Mouse (Mus musculus) hindbrain, embryonic 15.5 days (tissue): ENCODE results near the gene Vipr2. TPM values are rescaled to one million over a fixed set of nuclear protein-coding genes. Genes with fewer than 3 reads are reported as not detected.

Experiments used
- ATAC-seq: fragments of 200-750 bp; cut with Nextera tagmentation; 2 replicates; pipeline ENCODE4 v1.8.0; 2017; ENCODE audit warnings: low read depth, moderate number of reproducible peaks, moderate TSS enrichment; ENCODE audit not compliant: low FRiP score
- H3K27ac ChIP-seq: fragments of 300-500 bp; sonication (generic); replicated peaks from 2 replicates; pipeline ENCODE4 v1.5.1; 2015; ENCODE audit warnings: mild to moderate bottlenecking, inconsistent platforms
- H3K27me3 ChIP-seq: fragments of 300-500 bp; sonication (generic); 2 replicates; pipeline ENCODE4 v1.6.1; 2015; ENCODE audit warnings: control low read depth, inconsistent platforms
- H3K36me3 ChIP-seq: fragments of 300-500 bp; sonication (generic); 2 replicates; pipeline ENCODE4 v1.6.1; 2015; ENCODE audit warnings: control low read depth, inconsistent platforms
- H3K4me1 ChIP-seq: fragments of 300-500 bp; sonication (generic); replicated peaks from 2 replicates; pipeline ENCODE4 v1.6.1; 2015; ENCODE audit warnings: control low read depth, inconsistent platforms
- H3K4me2 ChIP-seq: fragments of 300-500 bp; sonication (generic); 2 replicates; pipeline ENCODE4 v1.6.1; 2015; ENCODE audit warnings: moderate library complexity, mild to moderate bottlenecking, inconsistent platforms
- H3K4me3 ChIP-seq: fragments of 300-500 bp; sonication (generic); 2 replicates; pipeline ENCODE4 v1.5.1; 2015; ENCODE audit warnings: mild to moderate bottlenecking, inconsistent platforms
- H3K9ac ChIP-seq: fragments of 300-500 bp; sonication (generic); 2 replicates; pipeline ENCODE4 v1.6.1; 2015; ENCODE audit warnings: inconsistent platforms
- H3K9me3 ChIP-seq: fragments of 300-500 bp; sonication (generic); 2 replicates; pipeline ENCODE4 v1.6.1; 2016; ENCODE audit warnings: control low read depth, inconsistent platforms
- WGBS: fragments of 180-500 bp; shearing (Covaris S2); methylation state at CpG from one replicate; pipeline ENCODE4 v1.1.7; 2015; 5-methylcytosine and 5-hydroxymethylcytosine counted together
- polyA plus RNA-seq: library from polyadenylated mRNA; unstranded; fragments of >200 nt; fragmentation: Nextera tagmentation; extraction: Ambion mirVana; gene quantifications from 2 replicates; pipeline ENCODE4 v1.2.1, GENCODE M21; 2015

Gene Vipr2
- polyA plus RNA-seq, 1 experiment from 2014 or later = 0.91 TPM

DNA sequence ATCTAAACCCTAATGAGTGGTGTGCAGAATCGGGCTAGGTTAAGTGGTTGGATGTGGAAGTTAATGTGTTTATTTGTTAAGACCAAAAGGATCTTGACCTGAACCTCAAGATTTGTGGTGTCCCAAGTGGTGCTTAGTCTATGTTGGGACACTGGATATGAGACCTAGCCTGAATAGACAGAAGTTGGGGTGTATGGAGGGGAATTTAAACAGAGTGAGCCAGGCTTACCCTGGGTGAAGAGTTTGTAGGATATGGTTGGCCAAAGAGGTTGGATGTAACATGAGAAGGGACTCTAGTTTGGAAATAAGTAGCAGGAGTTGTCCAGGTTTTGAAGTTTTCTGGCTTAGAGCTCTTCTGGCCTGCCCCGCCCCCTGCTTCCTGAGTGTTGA, 15.3 kb upstream of the Vipr2 start:
- Histone ChIP-seq H3K9ac (no peak overlapping the region), H3K4me2 (no peak overlapping the region), H3K36me3 (peaks cover 45% of the 10 kb centered on the region), H3K27me3 (no peaks in the 10 kb centered on the region), H3K27ac (no peak overlapping the region), H3K4me1 (no peaks in the 10 kb centered on the region), H3K9me3 (peaks cover 40% of the 10 kb centered on the region), H3K4me3 (no peak overlapping the region)
- WGBS = 98% methylated on average over 2 of the region's 2 CpGs
- peak; percentile 52; the same call in 1 of the 2 replicates for ATAC-seq

DNA sequence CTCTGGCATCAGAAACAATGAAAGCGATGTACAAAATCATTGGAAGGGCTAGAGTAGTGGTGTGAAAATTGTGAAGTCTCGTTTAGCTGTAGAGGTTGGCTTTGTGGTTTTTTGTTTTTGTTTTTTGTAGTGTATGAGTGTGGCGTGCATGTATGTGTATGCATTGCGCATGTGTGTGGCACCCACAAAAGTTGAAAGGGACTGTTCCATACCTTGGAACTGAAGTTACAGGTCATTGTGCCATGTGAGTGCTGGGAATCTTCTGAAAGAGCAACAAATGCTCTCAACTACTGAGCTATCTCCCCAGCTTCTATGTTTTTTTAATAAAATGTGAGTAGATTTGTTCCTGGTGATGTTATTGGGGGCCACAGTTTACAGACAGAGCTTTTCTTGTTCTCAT, 14.5 kb upstream of the Vipr2 start:
- Histone ChIP-seq H3K36me3 (peaks cover 39% of the 10 kb centered on the region), H3K4me2 (no peak overlapping the region), H3K27ac (no peak overlapping the region), H3K9ac (no peak overlapping the region), H3K27me3 (no peaks in the 10 kb centered on the region), H3K4me1 (no peaks in the 10 kb centered on the region), H3K9me3 (peaks cover 40% of the 10 kb centered on the region), H3K4me3 (no peak overlapping the region)
- 99% methylated on average over 4 of the region's 4 CpGs for WGBS
- ATAC-seq = no peak

DNA sequence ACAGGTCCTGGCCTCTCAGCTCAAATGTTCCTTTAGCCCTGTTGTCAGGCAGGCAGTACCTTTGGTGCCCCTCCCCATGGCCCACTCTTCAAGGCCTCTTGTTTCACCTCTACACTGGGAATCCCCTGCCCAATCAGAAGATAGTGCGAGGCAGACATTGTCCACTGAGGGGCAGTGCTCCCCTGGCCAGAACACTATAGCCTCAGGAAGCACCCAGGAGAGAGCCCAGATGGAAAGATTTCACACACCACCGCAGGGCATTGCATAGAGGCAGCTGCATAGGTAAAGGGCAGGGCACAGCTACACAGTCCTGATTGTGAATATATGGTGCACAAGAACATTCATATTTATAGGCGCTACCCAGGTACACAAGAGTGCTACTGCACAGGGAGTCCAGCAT, 6.5 kb upstream of the Vipr2 start:
- H3K9ac ChIP-seq = no peak overlapping the region
- H3K4me2 ChIP-seq = no peak overlapping the region
- H3K27ac ChIP-seq = no peak overlapping the region
- H3K4me1 ChIP-seq = no peaks in the 10 kb centered on the region
- no peak overlapping the region for H3K4me3 ChIP-seq
- no peaks in the 10 kb centered on the region for H3K36me3 ChIP-seq
- H3K9me3 ChIP-seq = no peaks in the 10 kb centered on the region
- peaks cover 4% of the 10 kb centered on the region; the same call in 1 of the 2 replicates for H3K27me3 ChIP-seq
- peak; percentile 81 for ATAC-seq
- 19% methylated on average over 3 of the region's 3 CpGs for WGBS

DNA sequence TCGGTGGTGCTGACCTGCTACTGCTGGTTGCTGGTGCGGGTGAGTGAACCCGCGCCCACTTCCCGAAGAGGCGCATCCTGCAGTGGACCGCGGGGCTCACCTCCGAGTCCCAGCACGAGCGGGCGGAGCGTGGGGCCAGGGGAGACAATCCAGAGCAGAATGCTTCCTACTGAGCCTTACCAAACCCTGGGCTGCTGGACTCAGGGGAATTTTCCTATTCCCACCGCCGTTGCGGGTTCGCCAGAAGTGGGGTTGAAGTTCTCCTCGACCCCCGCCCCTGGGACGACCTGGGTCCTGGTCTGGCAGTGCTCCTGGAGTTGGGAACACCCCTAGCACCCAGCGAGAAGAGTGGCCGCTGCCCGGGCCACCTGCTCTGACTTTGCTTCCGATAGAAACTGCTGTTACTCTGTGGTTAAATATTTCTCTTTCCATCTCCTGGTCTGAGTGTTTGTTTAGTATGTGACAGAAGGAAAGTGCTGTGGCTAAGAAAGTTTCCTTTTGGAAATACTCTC, 385 bp downstream of the Vipr2 start:
- H3K4me1 ChIP-seq = peaks cover 9% of the 10 kb centered on the region
- no peak overlapping the region for H3K27ac ChIP-seq
- H3K9me3 ChIP-seq = no peaks in the 10 kb centered on the region
- no peak for ATAC-seq
- peaks cover 19% of the 10 kb centered on the region; the same call in 1 of the 2 replicates for H3K27me3 ChIP-seq
- H3K4me2 ChIP-seq = peak overlapping the region; percentile 95
- no peaks in the 10 kb centered on the region for H3K36me3 ChIP-seq
- peak overlapping the region; percentile 61 for H3K9ac ChIP-seq
- H3K4me3 ChIP-seq = peak overlapping the region; percentile 61
- WGBS = 1% methylated on average over 24 of the region's 24 CpGs

DNA sequence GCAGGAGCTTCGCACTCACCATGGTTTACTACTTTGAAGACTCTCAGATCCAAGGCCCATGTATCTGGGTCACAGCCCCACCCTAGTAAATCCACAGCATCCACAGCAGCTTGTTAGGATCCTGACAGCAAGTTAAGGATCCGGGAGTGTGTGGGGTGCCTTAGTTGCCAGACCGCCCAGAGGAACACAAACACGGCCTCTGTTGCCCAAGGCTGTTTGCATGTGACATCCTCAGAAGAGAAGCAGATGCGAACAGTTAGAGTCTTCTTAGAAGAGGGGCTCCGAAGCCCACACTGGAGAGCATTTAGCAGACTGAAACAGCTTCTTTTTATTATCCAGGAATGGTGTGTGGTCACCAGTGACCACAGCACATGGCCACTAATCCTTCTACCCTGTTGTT, 5.6 kb downstream of the Vipr2 start:
- Histone ChIP-seq H3K9me3 (no peaks in the 10 kb centered on the region), H3K4me1 (no peaks in the 10 kb centered on the region), H3K9ac (no peak overlapping the region), H3K36me3 (no peaks in the 10 kb centered on the region), H3K4me2 (no peak overlapping the region), H3K4me3 (no peak overlapping the region), H3K27ac (no peak overlapping the region), H3K27me3 (peaks cover 5% of the 10 kb centered on the region; the same call in 1 of the 2 replicates)
- 88% methylated on average over 6 of the region's 6 CpGs for WGBS
- ATAC-seq = no peak

DNA sequence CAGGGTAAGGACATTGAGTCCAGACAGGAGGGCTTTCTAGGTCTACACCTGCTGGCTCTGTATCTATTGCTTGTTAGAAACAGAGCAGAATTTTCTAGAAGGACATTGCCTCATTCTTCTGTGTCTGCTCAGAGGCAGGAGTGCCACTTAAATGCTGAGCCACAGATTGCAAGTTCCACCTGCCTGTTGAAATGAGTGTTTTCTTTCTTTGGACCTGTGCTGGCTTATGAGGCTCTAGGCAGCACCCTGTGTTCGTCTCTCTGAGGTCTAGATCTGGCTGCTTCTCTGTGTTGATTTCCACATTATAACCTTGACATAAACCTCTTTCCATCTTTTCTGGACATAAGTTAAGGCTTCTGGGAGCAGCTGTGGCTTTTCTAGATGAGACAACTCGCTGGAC, 6.8 kb downstream of the Vipr2 start:
- H3K4me2 ChIP-seq = no peak overlapping the region
- H3K27ac ChIP-seq = no peak overlapping the region
- no peak for ATAC-seq
- no peaks in the 10 kb centered on the region for H3K27me3 ChIP-seq
- no peaks in the 10 kb centered on the region for H3K36me3 ChIP-seq
- H3K4me1 ChIP-seq = no peaks in the 10 kb centered on the region
- no peak overlapping the region for H3K4me3 ChIP-seq
- no peak overlapping the region for H3K9ac ChIP-seq
- WGBS = 81% methylated on average over 2 of the region's 2 CpGs
- H3K9me3 ChIP-seq = no peaks in the 10 kb centered on the region

DNA sequence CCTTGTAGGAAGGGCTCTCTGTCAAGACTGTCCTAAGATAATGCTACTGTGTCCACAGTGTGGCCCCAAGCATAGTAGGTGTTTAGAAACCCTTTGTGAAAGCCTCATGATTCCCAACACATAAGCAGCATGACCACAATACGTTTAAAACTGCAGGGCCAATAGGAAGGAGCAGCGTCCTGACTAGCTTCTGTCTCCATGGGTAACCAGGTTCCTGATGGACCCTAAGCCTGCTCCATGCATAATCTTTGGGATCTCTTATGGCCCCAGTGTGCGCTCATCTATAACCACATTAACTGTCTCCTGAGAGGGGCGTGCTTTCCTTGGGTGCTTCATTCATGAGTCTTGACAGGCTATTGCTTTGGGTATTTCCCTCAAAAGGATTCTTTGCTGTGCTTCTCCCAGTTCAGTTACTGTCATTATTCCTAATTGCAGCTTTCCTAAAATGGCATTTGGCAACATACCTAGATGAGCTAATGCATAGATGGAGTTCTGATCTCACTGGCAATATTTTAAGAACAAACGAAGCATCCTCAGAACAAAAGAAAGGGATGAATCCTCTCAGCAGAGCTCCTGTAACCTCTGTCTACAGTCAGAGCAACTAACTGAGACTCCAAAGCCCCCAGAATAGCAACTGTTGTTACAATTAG, 9.6 kb downstream of the Vipr2 start:
- no peak for ATAC-seq
- Histone ChIP-seq H3K4me3 (no peak overlapping the region), H3K9ac (no peak overlapping the region), H3K27me3 (no peaks in the 10 kb centered on the region), H3K27ac (no peak overlapping the region), H3K4me2 (no peak overlapping the region), H3K36me3 (no peaks in the 10 kb centered on the region), H3K4me1 (no peaks in the 10 kb centered on the region), H3K9me3 (no peaks in the 10 kb centered on the region)
- 88% methylated on average over 5 of the region's 5 CpGs for WGBS

DNA sequence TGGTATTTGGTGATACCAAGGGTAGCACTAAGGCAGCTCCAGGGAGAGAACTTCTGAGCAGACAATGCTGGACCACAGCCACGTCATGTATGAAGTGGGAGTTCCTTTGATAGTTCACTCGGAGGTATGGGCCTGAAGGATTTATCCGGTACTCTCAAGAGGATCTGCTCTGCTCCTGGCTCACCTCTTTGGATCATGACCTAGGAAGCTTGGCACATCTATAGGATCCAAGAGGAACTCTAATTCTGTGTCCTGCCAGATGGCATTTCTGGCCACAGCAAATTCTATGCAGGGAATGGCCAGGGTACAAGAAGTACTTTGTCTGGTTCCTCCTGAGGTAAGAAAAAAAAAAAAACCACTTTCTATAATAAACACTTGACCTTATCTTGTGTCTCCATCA, 12.3 kb downstream of the Vipr2 start:
- Histone ChIP-seq H3K4me1 (no peaks in the 10 kb centered on the region), H3K9ac (no peak overlapping the region), H3K4me3 (no peak overlapping the region), H3K27me3 (no peaks in the 10 kb centered on the region), H3K27ac (no peak overlapping the region), H3K4me2 (no peak overlapping the region), H3K36me3 (no peaks in the 10 kb centered on the region), H3K9me3 (no peaks in the 10 kb centered on the region)
- WGBS = 83% methylated on average over 3 of the region's 3 CpGs
- ATAC-seq = no peak

DNA sequence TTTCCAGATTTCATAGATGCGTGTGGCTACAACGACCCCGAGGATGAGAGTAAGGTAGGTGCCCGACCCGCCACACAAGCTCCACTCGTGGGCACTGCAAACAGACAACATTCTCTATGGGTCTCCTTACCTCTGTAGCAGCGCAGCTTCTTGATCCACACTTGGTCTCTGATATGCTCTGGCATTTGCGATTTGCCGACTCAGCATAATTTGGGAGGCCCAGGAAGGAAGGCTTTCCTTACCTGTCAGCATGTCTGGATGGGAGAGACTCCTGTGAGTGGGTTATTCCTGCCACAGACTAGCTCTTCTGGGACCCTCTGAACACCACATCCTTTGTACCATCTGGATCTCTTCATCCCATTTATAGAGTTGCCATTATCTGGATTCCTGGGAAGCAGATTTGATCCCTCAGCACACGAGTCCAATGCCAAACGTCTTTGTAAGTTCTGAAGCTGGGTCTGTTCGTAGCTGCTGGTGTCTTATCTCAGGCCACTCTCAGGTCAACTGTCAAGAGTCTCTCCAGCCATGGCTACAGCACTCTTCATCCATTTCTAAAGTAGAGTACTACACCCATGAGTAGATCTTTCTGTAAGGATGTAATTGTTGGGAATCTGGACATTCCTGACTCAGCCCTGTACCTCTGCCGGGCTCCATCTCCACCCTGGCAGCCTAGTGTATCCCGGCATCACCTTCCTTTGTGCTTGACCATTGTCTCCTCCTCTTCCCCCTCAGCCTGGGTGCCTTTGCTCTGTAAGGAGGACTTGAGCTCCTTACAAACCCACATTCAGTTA, 17.4 kb downstream of the Vipr2 start:
- Histone ChIP-seq H3K27me3 (no peaks in the 10 kb centered on the region), H3K27ac (no peak overlapping the region), H3K4me3 (no peak overlapping the region), H3K4me1 (no peaks in the 10 kb centered on the region), H3K9me3 (no peaks in the 10 kb centered on the region), H3K36me3 (no peaks in the 10 kb centered on the region), H3K4me2 (no peak overlapping the region), H3K9ac (no peak overlapping the region)
- 93% methylated on average over 14 of the region's 14 CpGs for WGBS
- no peak for ATAC-seq

DNA sequence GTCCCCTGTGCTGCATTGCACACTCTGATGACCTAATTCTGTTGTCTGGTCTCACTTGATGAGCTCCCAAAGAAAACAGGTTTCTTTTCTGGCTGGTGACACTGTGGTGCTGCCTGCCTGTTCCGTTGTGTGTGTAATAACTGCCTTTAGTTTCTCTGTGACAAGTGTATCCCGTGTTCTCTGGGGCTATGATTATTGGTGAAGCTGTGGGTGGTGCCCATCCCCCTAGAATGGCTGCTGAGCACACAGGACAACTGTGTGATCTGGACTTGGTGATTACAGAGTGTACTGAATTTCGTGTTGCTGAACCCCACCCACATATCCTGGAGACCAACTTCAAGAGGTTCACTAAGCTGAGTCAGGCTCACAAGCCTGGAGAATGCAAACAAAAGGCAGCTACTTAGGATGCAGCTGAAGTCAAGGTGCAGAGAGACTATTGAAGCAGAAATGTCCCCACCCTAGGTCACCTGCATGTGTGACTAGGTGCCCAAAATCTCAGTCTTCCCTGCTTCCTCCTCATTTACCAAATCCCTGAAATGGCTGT, 18.9 kb downstream of the Vipr2 start:
- H3K4me2 ChIP-seq = no peak overlapping the region
- H3K4me3 ChIP-seq = no peak overlapping the region
- H3K4me1 ChIP-seq = no peaks in the 10 kb centered on the region
- no peaks in the 10 kb centered on the region for H3K27me3 ChIP-seq
- H3K27ac ChIP-seq = no peak overlapping the region
- H3K36me3 ChIP-seq = no peaks in the 10 kb centered on the region
- 81% methylated on average over 3 of the region's 3 CpGs for WGBS
- ATAC-seq = no peak
- no peak overlapping the region for H3K9ac ChIP-seq
- H3K9me3 ChIP-seq = no peaks in the 10 kb centered on the region

DNA sequence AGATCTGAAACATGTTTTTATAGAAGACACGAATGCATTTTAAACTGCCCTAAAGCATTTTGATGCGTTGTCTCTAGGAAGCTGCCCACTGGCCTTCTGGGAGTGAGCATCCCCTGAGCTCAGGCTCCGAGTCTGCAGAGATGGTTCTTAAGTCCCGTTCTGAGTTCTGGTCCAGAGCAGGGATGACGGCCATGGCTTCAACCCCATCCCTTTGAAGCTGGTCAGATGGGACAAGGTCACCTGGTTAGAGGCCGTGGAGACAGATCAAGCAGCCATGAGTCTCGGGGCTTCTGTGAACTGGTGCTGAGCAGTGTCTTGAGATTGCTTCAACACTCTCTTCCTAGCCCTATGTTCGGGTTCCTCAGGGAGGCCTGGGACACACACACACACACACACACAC, 19.6 kb downstream of the Vipr2 start:
- Histone ChIP-seq H3K27me3 (no peaks in the 10 kb centered on the region), H3K4me3 (no peak overlapping the region), H3K9me3 (no peaks in the 10 kb centered on the region), H3K4me2 (no peak overlapping the region), H3K4me1 (no peaks in the 10 kb centered on the region), H3K36me3 (no peaks in the 10 kb centered on the region), H3K9ac (no peak overlapping the region), H3K27ac (no peak overlapping the region)
- 94% methylated on average over 8 of the region's 8 CpGs for WGBS
- no peak for ATAC-seq

DNA sequence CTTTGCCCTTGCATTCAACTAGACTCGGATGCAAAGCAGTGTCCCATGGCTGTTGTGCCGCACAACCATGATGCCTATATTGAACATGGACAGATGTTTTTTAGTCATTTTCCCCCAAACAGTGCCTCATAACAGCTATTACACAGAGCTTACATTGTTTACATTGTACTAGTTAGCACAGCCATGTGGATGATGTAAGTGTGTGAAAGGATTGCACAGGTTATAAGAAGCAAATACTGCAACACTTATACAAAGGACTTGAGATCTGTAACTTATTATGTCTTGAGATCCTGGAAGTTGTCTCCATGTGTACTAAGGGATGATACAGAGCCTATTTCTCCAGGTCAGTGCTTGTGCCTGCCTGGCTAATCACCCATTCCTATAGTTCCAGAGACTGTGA, 24.4 kb downstream of the Vipr2 start:
- Histone ChIP-seq H3K27me3 (no peaks in the 10 kb centered on the region), H3K4me2 (no peak overlapping the region), H3K9ac (no peak overlapping the region), H3K9me3 (no peaks in the 10 kb centered on the region), H3K4me1 (no peaks in the 10 kb centered on the region), H3K4me3 (no peak overlapping the region), H3K36me3 (no peaks in the 10 kb centered on the region), H3K27ac (no peak overlapping the region)
- ATAC-seq = no peak
- WGBS = 96% methylated on average over 2 of the region's 2 CpGs
